Mouse (Mus musculus): Measurements from ENCODE around the gene Mc1r. TPM values are rescaled to one million over a fixed set of nuclear protein-coding genes. Genes with fewer than 3 reads are reported as not detected.
A peak's percentile ranks its signal among the peaks of the same experiment; 100 is the strongest.
"Not testable (repeated sequence)": the region's sequence is repeated elsewhere in the genome, so short reads cannot be mapped to it uniquely, and the experiment has no call there.

Gene Mc1r
- polyA plus RNA-seq, 1 experiment: not detected

DNA sequence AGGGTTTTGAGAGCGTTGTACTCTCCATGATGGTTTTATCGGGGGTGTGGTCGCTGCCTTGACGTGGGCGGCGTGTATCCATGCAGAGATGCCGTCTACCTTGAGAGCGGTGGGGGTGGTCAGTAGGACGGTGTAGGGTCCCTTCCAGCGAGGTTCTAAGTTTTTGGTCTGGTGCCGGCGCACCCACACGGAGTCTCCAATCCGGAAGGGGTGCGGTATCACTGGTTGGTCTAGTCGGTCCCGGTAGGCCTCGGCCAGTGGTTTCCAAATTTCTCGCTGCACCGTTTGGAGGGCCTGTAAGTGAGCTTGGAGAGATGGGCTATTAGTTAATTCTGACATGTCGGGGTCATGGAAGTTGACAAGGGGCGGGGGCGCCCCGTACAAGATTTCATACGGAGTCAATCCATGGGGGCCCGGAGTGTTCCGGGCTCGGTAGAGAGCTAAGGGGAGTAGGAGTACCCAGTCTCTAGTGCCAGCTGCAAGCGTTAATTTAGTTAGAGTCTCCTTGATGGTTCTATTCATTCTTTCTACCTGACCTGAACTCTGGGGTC lies 21.5 kb downstream of the Mc1r start:
- TF ChIP-seq CTCF (IDR thresholded peaks at IDR 0.05; ENCODE audit: borderline replicate concordance, insufficient read depth, low read length) (no peak), POLR2A (IDR thresholded peaks at IDR 0.05; ENCODE audit: low read depth, low read length) (no peak)
- H3K4me1 ChIP-seq (ENCODE audit: control insufficient read depth, insufficient read depth, low read length): no peaks in the 10 kb centered on the region
- H3K27ac ChIP-seq (ENCODE audit: insufficient read depth, low read length): no peak overlapping the region
- no peak overlapping the region for H3K4me3 ChIP-seq (ENCODE audit: insufficient read depth, low read length)

DNA sequence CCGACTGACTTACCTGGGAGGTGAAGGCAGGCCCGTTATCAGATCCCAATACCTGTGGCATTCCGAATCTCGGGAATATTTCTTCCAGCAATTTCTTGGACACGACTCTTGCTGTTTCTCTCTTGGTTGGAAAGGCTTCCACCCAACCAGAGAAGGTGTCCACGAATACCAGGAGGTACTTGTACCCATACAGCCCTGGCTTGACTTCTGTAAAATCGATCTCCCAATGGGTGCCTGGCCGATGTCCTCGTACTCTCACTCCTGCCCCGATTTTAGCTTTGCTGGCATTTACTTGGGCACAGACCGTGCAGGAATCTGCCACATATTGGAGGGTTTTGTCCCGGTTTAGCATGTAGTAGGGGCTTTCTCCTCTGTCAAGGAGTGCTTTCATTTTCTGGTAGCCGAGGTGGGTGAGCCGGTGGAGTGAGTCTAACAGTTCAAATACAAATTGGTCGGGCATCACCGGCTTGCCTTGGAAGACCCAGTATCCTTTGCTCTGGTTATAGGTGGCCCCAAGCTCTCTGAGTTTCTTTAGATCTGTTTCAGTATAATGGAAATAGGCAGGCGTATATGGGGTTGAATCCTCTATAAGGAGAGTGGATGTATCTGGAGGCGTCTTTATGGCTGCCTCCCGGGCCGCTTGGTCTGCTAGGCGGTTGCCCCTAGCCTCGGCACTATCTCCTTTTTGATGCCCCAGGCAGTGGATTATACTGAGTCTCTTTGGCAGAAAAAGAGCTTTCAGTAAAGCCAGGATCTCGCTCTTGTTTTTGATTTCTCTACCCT lies 22.2 kb downstream of the Mc1r start:
- no peak overlapping the region for H3K27ac ChIP-seq (ENCODE audit: insufficient read depth, low read length)
- H3K4me3 ChIP-seq (ENCODE audit: insufficient read depth, low read length): no peak overlapping the region
- H3K4me1 ChIP-seq (ENCODE audit: control insufficient read depth, insufficient read depth, low read length): no peaks in the 10 kb centered on the region
- TF ChIP-seq POLR2A (IDR thresholded peaks at IDR 0.05; ENCODE audit: low read depth, low read length) (no peak), CTCF (IDR thresholded peaks at IDR 0.05; ENCODE audit: borderline replicate concordance, insufficient read depth, low read length) (no peak)

DNA sequence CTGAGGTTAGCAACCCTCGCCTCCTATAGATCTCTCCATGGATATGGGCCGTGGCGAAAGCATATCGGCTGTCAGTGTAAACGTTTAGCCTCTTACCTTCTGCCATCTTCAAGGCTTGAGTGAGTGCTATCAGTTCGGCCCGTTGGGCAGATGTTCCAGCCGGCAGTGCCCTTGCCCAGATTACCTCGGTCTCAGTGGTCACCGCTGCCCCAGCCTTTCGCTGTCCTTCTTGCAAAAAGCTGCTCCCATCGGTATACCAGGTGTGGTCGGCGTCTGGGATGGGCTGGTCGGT lies 22.8 kb downstream of the Mc1r start:
- not testable (repeated sequence) for H3K4me3 ChIP-seq (ENCODE audit: insufficient read depth, low read length); H3K27ac ChIP-seq (ENCODE audit: insufficient read depth, low read length); H3K4me1 ChIP-seq (ENCODE audit: control insufficient read depth, insufficient read depth, low read length)

DNA sequence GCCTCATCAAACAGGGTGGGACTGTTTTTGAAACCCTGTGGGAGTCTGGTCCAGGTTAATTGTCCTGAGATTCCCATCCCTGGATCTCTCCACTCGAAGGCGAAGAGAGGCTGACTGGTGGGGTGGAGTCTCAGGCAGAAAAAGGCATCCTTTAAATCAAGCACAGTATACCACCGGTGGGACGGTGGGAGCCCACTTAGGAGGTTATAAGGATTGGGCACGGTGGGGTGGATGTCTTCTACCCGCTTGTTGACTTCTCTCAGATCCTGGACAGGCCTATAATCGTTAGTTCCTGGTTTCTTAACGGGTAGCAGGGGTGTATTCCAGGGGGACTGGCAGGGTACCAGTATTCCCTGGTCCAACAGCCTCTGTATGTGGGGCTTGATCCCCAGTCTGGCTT lies 24.0 kb downstream of the Mc1r start:
- H3K4me1 ChIP-seq (ENCODE audit: control insufficient read depth, insufficient read depth, low read length); H3K4me3 ChIP-seq (ENCODE audit: insufficient read depth, low read length); H3K27ac ChIP-seq (ENCODE audit: insufficient read depth, low read length): not testable (repeated sequence)

DNA sequence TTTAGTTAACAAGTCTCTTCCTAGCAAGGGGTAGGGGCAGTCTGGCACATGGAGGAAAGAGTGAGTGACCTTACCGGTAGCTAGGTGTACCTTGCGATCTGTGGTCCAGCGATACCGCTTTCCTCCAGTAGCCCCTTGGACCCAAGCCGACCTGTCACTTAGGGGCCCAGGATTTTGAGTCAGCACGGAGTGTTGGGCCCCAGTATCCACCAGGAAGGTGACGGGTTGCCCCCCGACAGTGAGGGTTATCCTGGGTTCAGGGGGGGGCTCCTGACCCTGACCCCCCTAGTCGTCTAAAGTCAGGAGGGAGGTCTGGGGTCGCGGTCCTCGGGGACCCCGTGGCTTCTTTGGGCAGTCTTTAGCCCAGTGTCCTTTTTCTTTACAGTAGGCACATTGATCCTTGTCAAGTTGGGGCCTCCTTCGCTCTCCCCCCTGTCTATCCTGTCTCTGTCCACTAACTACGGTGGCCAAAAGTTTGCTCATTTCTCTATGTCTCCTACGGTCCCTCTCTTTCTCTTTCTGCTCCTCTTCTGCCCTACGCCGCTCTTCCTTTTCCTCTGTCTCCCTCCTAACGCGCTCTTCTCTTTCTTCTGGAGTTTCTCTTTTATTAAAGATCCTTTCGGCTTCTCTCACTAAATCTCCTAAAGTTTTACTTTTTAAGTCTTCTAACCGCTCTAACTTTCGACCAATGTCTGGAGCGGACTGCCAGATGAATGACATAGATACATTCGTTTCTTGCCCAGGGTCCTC lies 24.9 kb downstream of the Mc1r start:
- Histone ChIP-seq H3K4me3 (ENCODE audit: insufficient read depth, low read length) (no peak overlapping the region), H3K27ac (ENCODE audit: insufficient read depth, low read length) (no peak overlapping the region), H3K4me1 (ENCODE audit: control insufficient read depth, insufficient read depth, low read length) (no peaks in the 10 kb centered on the region)
- TF ChIP-seq CTCF (IDR thresholded peaks at IDR 0.05; ENCODE audit: borderline replicate concordance, insufficient read depth, low read length) (no peak), POLR2A (IDR thresholded peaks at IDR 0.05; ENCODE audit: low read depth, low read length) (no peak)

DNA sequence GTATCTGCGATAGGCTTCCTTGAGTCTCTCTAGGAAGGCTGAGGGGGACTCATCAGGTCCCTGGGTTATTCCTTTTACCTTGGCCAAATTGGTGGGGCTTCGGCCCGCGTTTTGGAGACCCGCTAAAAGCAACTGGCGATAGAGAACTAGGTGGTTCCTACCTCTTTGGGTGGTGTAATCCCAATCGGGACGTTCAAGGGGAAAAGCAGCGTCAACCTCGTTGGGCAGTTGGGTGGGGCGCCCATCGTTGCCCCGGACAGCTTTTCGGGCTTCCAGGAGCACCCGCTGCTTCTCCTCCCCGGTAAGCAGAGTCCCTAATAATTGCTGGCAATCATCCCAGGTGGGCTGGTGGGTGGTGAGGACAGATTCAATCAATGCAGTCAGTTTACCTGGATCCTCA lies 25.5 kb downstream of the Mc1r start:
- TF ChIP-seq POLR2A (IDR thresholded peaks at IDR 0.05; ENCODE audit: low read depth, low read length): no peak
- no peak for TF ChIP-seq CTCF (IDR thresholded peaks at IDR 0.05; ENCODE audit: borderline replicate concordance, insufficient read depth, low read length)
- no peak overlapping the region for H3K27ac ChIP-seq (ENCODE audit: insufficient read depth, low read length)
- no peak overlapping the region for H3K4me3 ChIP-seq (ENCODE audit: insufficient read depth, low read length)
- H3K4me1 ChIP-seq (ENCODE audit: control insufficient read depth, insufficient read depth, low read length): no peaks in the 10 kb centered on the region

DNA sequence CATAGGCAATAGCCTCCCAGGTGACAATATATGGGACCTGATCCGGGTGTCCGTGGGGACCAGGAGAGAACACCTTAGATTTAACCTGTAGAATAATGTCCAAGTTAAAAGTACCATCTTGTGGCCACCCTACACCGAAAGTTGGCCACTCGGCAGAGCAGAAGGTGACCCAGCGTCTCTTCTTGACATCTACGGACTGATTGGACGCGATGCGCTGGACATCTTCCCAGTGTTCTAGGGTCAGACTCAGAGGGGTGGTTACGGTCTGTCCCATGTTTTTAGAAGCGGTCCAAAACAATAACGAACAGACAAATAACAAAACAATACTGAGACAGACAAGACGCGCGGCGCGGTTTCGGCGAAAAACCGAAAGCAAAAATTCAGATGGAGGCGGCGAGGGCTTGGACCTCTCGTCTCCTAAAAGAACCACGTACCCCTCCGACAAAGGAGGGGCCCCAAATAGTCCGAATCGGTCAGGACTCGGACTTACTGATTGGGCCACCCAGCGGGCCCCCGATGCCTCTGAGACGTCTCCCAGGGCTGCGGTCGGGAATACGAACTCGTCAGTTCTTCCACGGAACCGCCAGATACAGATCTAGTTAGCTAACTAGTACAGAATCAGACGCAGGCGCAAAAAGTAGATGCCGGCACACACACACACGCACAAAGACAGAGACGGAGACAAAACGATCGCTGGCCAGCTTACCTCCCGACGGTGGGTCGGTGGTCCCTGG lies 26.5 kb downstream of the Mc1r start:
- H3K4me3 ChIP-seq (ENCODE audit: insufficient read depth, low read length); H3K4me1 ChIP-seq (ENCODE audit: control insufficient read depth, insufficient read depth, low read length); H3K27ac ChIP-seq (ENCODE audit: insufficient read depth, low read length): not testable (repeated sequence)

DNA sequence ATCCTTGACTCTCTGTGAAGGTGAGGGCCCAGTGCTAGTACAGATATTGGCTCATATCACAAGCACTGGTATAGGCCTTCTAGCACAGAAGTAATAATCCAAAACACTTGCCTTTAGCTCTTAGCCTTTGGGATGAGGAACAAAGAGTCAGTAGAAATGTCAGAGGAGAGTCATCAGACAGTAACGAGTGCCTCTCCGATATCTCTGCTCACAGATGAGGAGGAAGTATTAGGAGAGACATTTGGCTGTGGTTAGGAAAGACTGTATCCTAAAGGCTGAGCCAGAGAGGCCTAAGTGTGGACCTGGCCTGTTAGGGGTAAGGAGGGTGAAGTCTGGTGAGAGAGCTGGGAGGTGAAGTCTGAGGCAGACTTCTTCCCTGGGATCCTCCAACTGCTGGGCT lies 34.9 kb downstream of the Mc1r start:
- Histone ChIP-seq H3K27ac (ENCODE audit: insufficient read depth, low read length) (no peak overlapping the region), H3K4me1 (ENCODE audit: control insufficient read depth, insufficient read depth, low read length) (no peaks in the 10 kb centered on the region; the same call in 1 of the 2 replicates), H3K4me3 (ENCODE audit: insufficient read depth, low read length) (no peak overlapping the region)
- no peak for TF ChIP-seq POLR2A (IDR thresholded peaks at IDR 0.05; ENCODE audit: low read depth, low read length)
- TF ChIP-seq CTCF (IDR thresholded peaks at IDR 0.05; ENCODE audit: borderline replicate concordance, insufficient read depth, low read length): no peak

DNA sequence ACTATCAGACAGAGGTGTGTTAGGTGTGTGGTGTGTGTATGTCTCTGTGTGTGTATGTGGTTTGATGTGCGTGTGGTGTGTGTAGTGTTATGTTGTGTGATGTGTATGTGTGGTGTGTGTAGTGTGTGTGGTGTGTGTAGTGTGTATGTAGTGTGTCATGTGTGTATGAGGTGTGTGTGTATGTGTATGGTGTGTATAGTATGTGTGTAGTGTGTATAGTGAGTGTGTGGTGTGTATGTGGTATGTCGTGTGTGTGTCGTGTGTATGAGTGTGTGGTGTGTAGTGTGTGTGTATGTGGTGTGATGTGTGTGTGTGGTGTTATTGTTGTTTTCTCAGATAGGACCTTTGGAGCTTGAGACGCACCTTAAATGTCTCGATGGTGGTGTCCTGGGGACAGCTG lies 35.4 kb downstream of the Mc1r start:
- Histone ChIP-seq H3K4me3 (ENCODE audit: insufficient read depth, low read length) (no peak overlapping the region), H3K4me1 (ENCODE audit: control insufficient read depth, insufficient read depth, low read length) (no peaks in the 10 kb centered on the region; the same call in 1 of the 2 replicates), H3K27ac (ENCODE audit: insufficient read depth, low read length) (no peak overlapping the region)
- TF ChIP-seq POLR2A (IDR thresholded peaks at IDR 0.05; ENCODE audit: low read depth, low read length) (peak; percentile 47), CTCF (IDR thresholded peaks at IDR 0.05; ENCODE audit: borderline replicate concordance, insufficient read depth, low read length) (no peak)

Data from embryonic fibroblast, embryonic 13.5 days (primary cell).